Mouse (Mus musculus) midbrain, embryonic 10.5 days (tissue): ENCODE measurements around the gene B4galnt1. TPM values are rescaled to one million over a fixed set of nuclear protein-coding genes. Genes with fewer than 3 reads are reported as not detected.

Experiments used
- DNase-seq: peaks from one replicate; pipeline ENCODE4 v3.0.0-alpha.2; 2017; ENCODE audit warnings: low spot score
- H3K27ac ChIP-seq: fragments of 300-500 bp; sonication (generic); replicated peaks from 2 replicates; pipeline ENCODE4 v1.5.1; 2016; ENCODE audit warnings: mild to moderate bottlenecking
- H3K27me3 ChIP-seq: fragments of 300-500 bp; sonication (generic); 2 replicates; pipeline ENCODE4 v1.6.1; 2016; ENCODE audit warnings: low read depth, mild to moderate bottlenecking; ENCODE audit not compliant: poor library complexity, severe bottlenecking
- H3K36me3 ChIP-seq: fragments of 300-500 bp; sonication (generic); 2 replicates; pipeline ENCODE4 v1.6.1; 2016; ENCODE audit warnings: mild to moderate bottlenecking, moderate library complexity
- H3K4me1 ChIP-seq: fragments of 300-500 bp; sonication (generic); 2 replicates; pipeline ENCODE4 v1.6.1; 2016
- H3K4me3 ChIP-seq: fragments of 300-500 bp; sonication (generic); 2 replicates; pipeline ENCODE4 v1.5.1; 2016; ENCODE audit warnings: mild to moderate bottlenecking, moderate library complexity
- H3K9me3 ChIP-seq: fragments of 300-500 bp; sonication (generic); replicated peaks from 2 replicates; pipeline ENCODE4 v1.6.1; 2016; ENCODE audit warnings: mild to moderate bottlenecking
- WGBS: fragments of 180-500 bp; shearing (Covaris S2); methylation state at CpG from one replicate; pipeline ENCODE4 v1.1.7; 2016; 5-methylcytosine and 5-hydroxymethylcytosine counted together
- polyA plus RNA-seq: library from polyadenylated mRNA; unstranded; fragments of >200 nt; fragmentation: Nextera tagmentation; extraction: Ambion mirVana; gene quantifications from 2 replicates; pipeline ENCODE4 v1.2.1, GENCODE M21; 2016

Gene B4galnt1
- polyA plus RNA-seq, 1 experiment from 2014 or later = 4.9 TPM

DNA sequence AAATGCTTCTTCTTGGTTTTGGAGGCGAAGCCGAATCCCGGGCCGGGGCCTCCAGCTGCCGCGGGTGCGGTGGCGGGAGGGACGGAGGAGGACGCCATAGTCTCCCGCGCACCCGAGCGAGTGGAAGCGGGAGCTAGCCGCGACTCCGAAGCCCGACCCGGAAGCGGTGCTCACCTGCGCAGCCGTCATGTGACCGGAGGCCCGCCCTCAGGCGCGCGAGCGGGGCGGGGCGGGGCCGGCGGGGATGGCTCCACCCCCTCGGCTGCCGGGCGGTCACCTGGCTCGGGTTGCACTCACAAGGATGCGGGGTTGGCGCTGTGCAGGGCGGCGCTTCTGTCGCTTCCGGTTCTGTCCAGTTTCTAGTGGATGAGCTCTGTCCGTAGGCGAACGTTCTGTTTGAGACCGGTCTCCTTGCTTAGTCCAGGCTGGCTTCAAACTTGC lies 46.4 kb downstream of the B4galnt1 start, which contains the start of gene Pip4k2c:
Gene Pip4k2c (minus strand): TSS at position 172 of the 441 bp plus-strand sequence.
- H3K4me3 ChIP-seq = peak within 1 kb of the TSS; percentile 96
- WGBS = under 1% methylated on average over 47 of the region's 47 CpGs
- 0 out of 2 replicates have a peak, but pooled peaks cover 3% of the 10 kb centered on the region for H3K27me3 ChIP-seq
- peaks cover 24% of the 10 kb centered on the region for H3K36me3 ChIP-seq
- H3K4me1 ChIP-seq = peaks cover 23% of the 10 kb centered on the region
- H3K27ac ChIP-seq = peak within 1 kb of the TSS; percentile 87
- peak; percentile 87 for DNase-seq
- no peaks in the 10 kb centered on the region for H3K9me3 ChIP-seq

DNA sequence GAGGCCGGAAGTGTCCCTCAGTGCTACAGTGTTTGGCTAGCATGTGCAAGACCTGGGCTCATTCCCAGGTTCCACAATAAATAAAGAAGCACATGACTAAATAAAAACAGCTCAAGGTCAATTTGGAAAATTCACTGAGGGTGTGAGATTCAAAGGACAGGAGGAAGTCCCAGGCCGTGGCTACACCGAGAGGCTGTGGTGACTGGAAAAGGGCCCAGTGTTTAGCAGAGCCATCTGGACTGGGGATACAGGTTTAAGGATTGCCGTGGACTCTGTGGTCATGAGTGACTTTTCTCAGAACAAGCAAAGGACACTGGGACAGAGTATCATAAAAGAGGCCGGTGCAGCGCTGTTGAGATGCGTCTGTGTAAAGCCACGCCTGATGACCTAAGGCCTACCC lies 48.2 kb downstream of the B4galnt1 start:
- no peaks in the 10 kb centered on the region for H3K9me3 ChIP-seq
- no peak overlapping the region for H3K27ac ChIP-seq
- 96% methylated on average over 8 of the region's 8 CpGs for WGBS
- no peak for DNase-seq
- H3K4me3 ChIP-seq = no peak overlapping the region
- peaks cover 23% of the 10 kb centered on the region for H3K4me1 ChIP-seq
- peaks cover 6% of the 10 kb centered on the region for H3K36me3 ChIP-seq
- H3K27me3 ChIP-seq = 0 out of 2 replicates have a peak, but pooled peaks cover 3% of the 10 kb centered on the region

DNA sequence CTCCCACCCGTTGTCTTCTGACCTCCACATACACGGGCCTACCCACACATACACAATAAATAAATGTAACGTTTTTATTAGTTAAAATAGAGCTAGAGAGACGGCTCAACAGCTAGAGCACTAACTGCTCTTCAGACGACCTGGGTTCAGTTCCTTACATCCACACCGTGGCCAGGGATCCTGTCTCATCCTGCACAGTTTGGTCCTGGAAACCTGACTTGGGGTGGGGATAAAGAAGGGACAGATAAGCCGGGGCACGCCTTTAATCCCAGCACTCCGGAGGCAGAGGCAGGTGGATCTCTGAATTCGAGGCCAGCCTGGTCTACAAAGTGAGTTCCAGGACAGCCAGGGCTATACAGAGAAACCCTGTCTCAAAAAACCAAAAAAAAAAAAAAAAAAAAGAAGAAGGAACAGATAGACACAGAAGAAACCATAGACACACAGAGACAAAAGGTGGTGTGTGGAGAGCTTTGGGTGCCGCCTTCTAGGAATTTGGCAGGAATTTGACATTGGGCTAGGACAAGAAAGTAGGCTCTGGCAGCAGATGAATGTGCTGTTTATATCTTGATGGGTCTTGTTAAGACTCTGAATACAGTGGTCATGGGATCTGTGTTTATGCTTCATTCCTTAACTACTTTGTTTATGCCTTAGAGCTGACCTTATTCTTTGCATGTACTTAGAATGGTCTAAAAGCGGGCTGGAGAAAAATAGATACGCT lies 48.8 kb downstream of the B4galnt1 start:
- no peak overlapping the region for H3K4me3 ChIP-seq
- DNase-seq = no peak
- no peaks in the 10 kb centered on the region for H3K36me3 ChIP-seq
- H3K27me3 ChIP-seq = 0 out of 2 replicates have a peak, but pooled peaks cover 3% of the 10 kb centered on the region
- no peak overlapping the region for H3K27ac ChIP-seq
- WGBS = 87% methylated on average over 13 of the region's 13 CpGs
- H3K4me1 ChIP-seq = peaks cover 23% of the 10 kb centered on the region
- H3K9me3 ChIP-seq = no peaks in the 10 kb centered on the region

DNA sequence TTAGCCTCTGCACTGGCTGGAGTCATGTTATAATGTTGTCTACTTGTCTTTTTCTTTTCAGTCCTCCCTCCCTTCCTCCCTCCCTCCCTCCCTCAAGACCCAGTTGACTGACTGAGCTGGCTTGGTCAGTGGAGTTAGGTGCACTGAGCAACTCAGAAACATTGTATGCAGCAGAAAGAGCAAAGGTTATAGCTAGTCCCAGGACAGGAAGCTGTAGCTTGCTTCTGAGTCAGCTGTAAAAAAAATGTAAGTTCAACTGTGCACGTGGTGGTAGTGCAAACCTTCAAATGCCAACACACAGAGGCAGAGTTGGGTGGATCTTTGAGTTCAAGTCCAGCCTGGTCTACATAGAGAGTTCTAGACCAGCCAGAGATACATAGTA lies 49.4 kb downstream of the B4galnt1 start:
- no peak for DNase-seq
- 67% methylated on average over 1 of the region's 1 CpGs for WGBS
- H3K27ac ChIP-seq = no peak overlapping the region
- 0 out of 2 replicates have a peak, but pooled peaks cover 3% of the 10 kb centered on the region for H3K27me3 ChIP-seq
- no peak overlapping the region for H3K4me3 ChIP-seq
- H3K4me1 ChIP-seq = peaks cover 22% of the 10 kb centered on the region
- H3K36me3 ChIP-seq = no peaks in the 10 kb centered on the region
- H3K9me3 ChIP-seq = no peaks in the 10 kb centered on the region

DNA sequence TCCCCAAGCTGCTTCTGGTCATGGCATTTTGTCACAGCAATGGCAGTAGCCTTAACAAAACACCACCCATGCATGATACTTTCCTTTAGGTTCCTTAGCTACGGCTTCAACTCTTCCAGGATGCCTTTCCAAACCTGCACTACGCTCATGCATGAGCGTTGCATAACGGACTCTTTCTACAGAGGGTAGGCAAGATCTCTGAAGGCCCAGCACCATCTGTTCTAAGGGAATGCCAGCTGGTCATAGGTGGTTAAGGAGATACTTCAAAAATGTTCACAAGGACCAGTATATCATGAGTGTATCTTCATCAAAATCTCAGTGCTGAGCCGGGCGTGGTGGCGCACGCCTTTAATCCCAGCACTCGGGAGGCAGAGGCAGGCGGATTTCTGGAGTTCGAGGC lies 51.4 kb downstream of the B4galnt1 start:
- Histone ChIP-seq H3K27ac (no peak overlapping the region), H3K27me3 (no peaks in the 10 kb centered on the region), H3K4me3 (no peak overlapping the region), H3K9me3 (no peaks in the 10 kb centered on the region), H3K4me1 (peaks cover 4% of the 10 kb centered on the region; the same call in 1 of the 2 replicates), H3K36me3 (no peaks in the 10 kb centered on the region)
- WGBS = 93% methylated on average over 11 of the region's 11 CpGs
- DNase-seq = no peak

DNA sequence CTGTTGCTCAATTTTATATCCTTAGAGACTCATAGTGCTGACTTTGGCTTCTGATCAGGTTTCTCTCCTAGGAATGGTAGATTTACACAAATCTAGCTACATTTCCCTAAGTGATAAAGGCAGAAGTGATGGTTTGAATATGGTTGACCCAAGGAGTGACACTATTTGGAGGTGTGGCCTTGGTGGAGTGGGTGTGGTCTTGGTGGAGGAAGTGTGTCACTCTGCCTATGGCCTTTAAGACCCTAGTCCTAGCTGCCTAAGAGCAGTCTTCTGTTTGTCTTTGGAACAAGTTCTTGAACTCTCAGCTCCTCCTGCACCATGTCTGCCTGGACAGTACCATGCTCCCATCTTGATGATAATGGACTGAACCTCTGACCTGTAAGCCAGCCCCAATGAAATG lies 52.2 kb downstream of the B4galnt1 start:
- H3K9me3 ChIP-seq = no peaks in the 10 kb centered on the region
- no peak overlapping the region for H3K27ac ChIP-seq
- H3K36me3 ChIP-seq = no peaks in the 10 kb centered on the region
- H3K27me3 ChIP-seq = no peaks in the 10 kb centered on the region
- no peaks in the 10 kb centered on the region for H3K4me1 ChIP-seq
- H3K4me3 ChIP-seq = no peak overlapping the region
- DNase-seq = no peak

DNA sequence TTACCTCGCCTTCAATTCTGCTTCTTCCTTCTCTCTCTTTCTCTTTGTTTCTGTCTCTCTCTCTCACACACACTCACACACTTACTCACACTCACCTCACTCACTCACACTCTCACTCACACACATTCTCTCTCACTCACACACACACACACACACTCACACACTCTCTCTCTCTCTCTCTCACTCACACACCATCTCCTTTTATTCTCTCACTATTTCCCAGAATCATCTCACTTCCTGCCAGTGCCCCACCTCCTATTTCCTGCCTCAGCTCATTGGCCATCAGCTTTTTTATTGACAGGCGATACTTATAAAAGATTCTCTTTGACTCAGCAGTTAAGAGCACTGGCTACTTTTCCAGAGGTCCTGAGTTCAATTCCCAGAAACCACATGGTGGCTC lies 53.3 kb downstream of the B4galnt1 start:
- Histone ChIP-seq H3K9me3 (no peaks in the 10 kb centered on the region), H3K27me3 (no peaks in the 10 kb centered on the region), H3K4me1 (no peaks in the 10 kb centered on the region), H3K27ac (no peak overlapping the region), H3K4me3 (no peak overlapping the region), H3K36me3 (no peaks in the 10 kb centered on the region)
- 88% methylated on average over 2 of the region's 2 CpGs for WGBS
- DNase-seq = no peak

Other genes with a start within 250 kb of the B4galnt1 start
- gene Ctdsp2, start 186.5 kb upstream of the B4galnt1 start, polyA plus RNA-seq = 36.8 and 39.3 TPM in 2 replicates
- gene Avil, start 164.5 kb upstream of the B4galnt1 start, polyA plus RNA-seq = 0.36 and 2.2 TPM in 2 replicates
- 101 and 107 TPM in 2 replicates for gene Tsfm, start 134.4 kb upstream of the B4galnt1 start, polyA plus RNA-seq
- gene Mettl1, start 123.8 kb upstream of the B4galnt1 start, polyA plus RNA-seq = 54.3 and 56.7 TPM in 2 replicates
- gene Eef1akmt3, start 123.7 kb upstream of the B4galnt1 start, polyA plus RNA-seq = 0.19 and 0.26 TPM in 2 replicates
- 0.07 and 0.22 TPM in 2 replicates for gene Cyp27b1, start 117.0 kb upstream of the B4galnt1 start, polyA plus RNA-seq
- 1.3 and 1.7 TPM in 2 replicates for gene March9, start 105.0 kb upstream of the B4galnt1 start, polyA plus RNA-seq
- gene Cdk4, start 101.7 kb upstream of the B4galnt1 start, polyA plus RNA-seq = 2,811 and 2,916 TPM in 2 replicates
- 197 and 208 TPM in 2 replicates for gene Tspan31, start 95.0 kb upstream of the B4galnt1 start, polyA plus RNA-seq
- gene Agap2, start 89.9 kb upstream of the B4galnt1 start, polyA plus RNA-seq = 0.10 and 0.19 TPM in 2 replicates
- 62.3 and 83.0 TPM in 2 replicates for gene Os9, start 44.1 kb upstream of the B4galnt1 start, polyA plus RNA-seq
- 0.87 and 1.4 TPM in 2 replicates for gene Slc26a10, start 15.4 kb downstream of the B4galnt1 start, polyA plus RNA-seq
- 24.8 and 28.7 TPM in 2 replicates for gene Arhgef25, start 24.9 kb downstream of the B4galnt1 start, polyA plus RNA-seq
- 119 and 142 TPM in 2 replicates for gene Dtx3, start 30.5 kb downstream of the B4galnt1 start, polyA plus RNA-seq
- 16.5 and 18.1 TPM in 2 replicates for gene Pip4k2c, start 46.4 kb downstream of the B4galnt1 start, polyA plus RNA-seq
- gene Kif5a, start 98.1 kb downstream of the B4galnt1 start, polyA plus RNA-seq = 14.9 and 29.4 TPM in 2 replicates
- 212 and 239 TPM in 2 replicates for gene Dctn2, start 101.1 kb downstream of the B4galnt1 start, polyA plus RNA-seq
- 11.9 and 13.0 TPM in 2 replicates for gene Mbd6, start 123.8 kb downstream of the B4galnt1 start, polyA plus RNA-seq
- gene Mars, start 146.6 kb downstream of the B4galnt1 start, polyA plus RNA-seq = 180 and 187 TPM in 2 replicates
- gene Arhgap9, start 156.7 kb downstream of the B4galnt1 start, polyA plus RNA-seq = 1.1 and 1.3 TPM in 2 replicates
- 7.8 and 11.0 TPM in 2 replicates for gene Gli1, start 176.7 kb downstream of the B4galnt1 start, polyA plus RNA-seq
- gene Inhbe, start 189.2 kb downstream of the B4galnt1 start, polyA plus RNA-seq = 0.02 TPM in 1 of 2 replicates, not detected in the other
- gene Inhbc, start 205.2 kb downstream of the B4galnt1 start, polyA plus RNA-seq = not detected in 2 replicates
- gene R3hdm2, start 215.1 kb downstream of the B4galnt1 start, polyA plus RNA-seq = 29.6 and 34.5 TPM in 2 replicates